Mouse (Mus musculus): ENCODE data around the gene Tpsg1.
A peak's percentile ranks its signal among the peaks of the same experiment; 100 is the strongest.

Gene Tpsg1

GRCm38 (mm10) chr17:25368973-25369372 lies at the start of gene Tpsg1:
Gene Tpsg1, plus strand, starts transcription at chr17:25369273.
- DNase-seq (ENCODE audit: extremely low read depth, low read depth) = no peak

GRCm38 (mm10) chr17:25320819-25321218 lies 48.3 kb upstream of the Tpsg1 start:
- DNase-seq (ENCODE audit: extremely low read depth, low read depth) = no peak

GRCm38 (mm10) chr17:25322930-25323329 lies 46.1 kb upstream of the Tpsg1 start:
- no peak for DNase-seq (ENCODE audit: extremely low read depth, low read depth)

- no peak for DNase-seq (ENCODE audit: extremely low read depth, low read depth)
Observed at GRCm38 (mm10) chr17:25332321-25332720, 36.8 kb upstream of the Tpsg1 start.

- DNase-seq (ENCODE audit: extremely low read depth, low read depth) = no peak
Observed at GRCm38 (mm10) chr17:25333943-25334342, 35.1 kb upstream of the Tpsg1 start.

- no peak for DNase-seq (ENCODE audit: extremely low read depth, low read depth)
Observed at GRCm38 (mm10) chr17:25338218-25338617, 30.9 kb upstream of the Tpsg1 start.

GRCm38 (mm10) chr17:25340003-25340402 lies 29.1 kb upstream of the Tpsg1 start:
- DNase-seq (ENCODE audit: extremely low read depth, low read depth) = no peak

GRCm38 (mm10) chr17:25341490-25341889 lies 27.6 kb upstream of the Tpsg1 start:
- DNase-seq (ENCODE audit: extremely low read depth, low read depth) = no peak

GRCm38 (mm10) chr17:25345462-25345861 lies 23.6 kb upstream of the Tpsg1 start, which contains the start of gene Tpsab1:
Gene Tpsab1, minus strand, starts transcription at chr17:25345562.
- no peak for DNase-seq (ENCODE audit: extremely low read depth, low read depth)

- DNase-seq (ENCODE audit: extremely low read depth, low read depth) = no peak
Observed at GRCm38 (mm10) chr17:25361291-25361690, 7.8 kb upstream of the Tpsg1 start.

GRCm38 (mm10) chr17:25363726-25364125 lies 5.3 kb upstream of the Tpsg1 start:
- peak; percentile 6 for DNase-seq (ENCODE audit: extremely low read depth, low read depth)

- DNase-seq (ENCODE audit: extremely low read depth, low read depth) = no peak
Observed at GRCm38 (mm10) chr17:25366005-25366404, 3.1 kb upstream of the Tpsg1 start, which contains the start of gene Tpsb2. Gene Tpsb2, plus strand, starts transcription at chr17:25366305.

GRCm38 (mm10) chr17:25372491-25372890 lies 3.4 kb downstream of the Tpsg1 start:
- no peak for DNase-seq (ENCODE audit: extremely low read depth, low read depth)

GRCm38 (mm10) chr17:25374011-25374410 lies 4.9 kb downstream of the Tpsg1 start:
- DNase-seq (ENCODE audit: extremely low read depth, low read depth) = no peak

- no peak for DNase-seq (ENCODE audit: extremely low read depth, low read depth)
Observed at GRCm38 (mm10) chr17:25394526-25394925, 25.5 kb downstream of the Tpsg1 start.

- DNase-seq (ENCODE audit: extremely low read depth, low read depth) = no peak
Observed at GRCm38 (mm10) chr17:25397804-25398519, 28.9 kb downstream of the Tpsg1 start.

- no peak for DNase-seq (ENCODE audit: extremely low read depth, low read depth)
Observed at GRCm38 (mm10) chr17:25398520-25398838, 29.4 kb downstream of the Tpsg1 start.

- DNase-seq (ENCODE audit: extremely low read depth, low read depth) = no peak
Observed at GRCm38 (mm10) chr17:25400443-25400842, 31.4 kb downstream of the Tpsg1 start.

GRCm38 (mm10) chr17:25401491-25401890 lies 32.4 kb downstream of the Tpsg1 start:
- no peak for DNase-seq (ENCODE audit: extremely low read depth, low read depth)

- DNase-seq (ENCODE audit: extremely low read depth, low read depth) = no peak
Observed at GRCm38 (mm10) chr17:25402224-25402623, 33.2 kb downstream of the Tpsg1 start.

GRCm38 (mm10) chr17:25404190-25404589 lies 35.1 kb downstream of the Tpsg1 start:
- DNase-seq (ENCODE audit: extremely low read depth, low read depth) = no peak

GRCm38 (mm10) chr17:25405224-25405895 lies 36.3 kb downstream of the Tpsg1 start:
- DNase-seq (ENCODE audit: extremely low read depth, low read depth) = no peak

GRCm38 (mm10) chr17:25406011-25406441 lies 37.0 kb downstream of the Tpsg1 start:
- DNase-seq (ENCODE audit: extremely low read depth, low read depth) = no peak
